10 mouse cellular contexts compared by ENCODE assay signal in the genomic region with DNA sequence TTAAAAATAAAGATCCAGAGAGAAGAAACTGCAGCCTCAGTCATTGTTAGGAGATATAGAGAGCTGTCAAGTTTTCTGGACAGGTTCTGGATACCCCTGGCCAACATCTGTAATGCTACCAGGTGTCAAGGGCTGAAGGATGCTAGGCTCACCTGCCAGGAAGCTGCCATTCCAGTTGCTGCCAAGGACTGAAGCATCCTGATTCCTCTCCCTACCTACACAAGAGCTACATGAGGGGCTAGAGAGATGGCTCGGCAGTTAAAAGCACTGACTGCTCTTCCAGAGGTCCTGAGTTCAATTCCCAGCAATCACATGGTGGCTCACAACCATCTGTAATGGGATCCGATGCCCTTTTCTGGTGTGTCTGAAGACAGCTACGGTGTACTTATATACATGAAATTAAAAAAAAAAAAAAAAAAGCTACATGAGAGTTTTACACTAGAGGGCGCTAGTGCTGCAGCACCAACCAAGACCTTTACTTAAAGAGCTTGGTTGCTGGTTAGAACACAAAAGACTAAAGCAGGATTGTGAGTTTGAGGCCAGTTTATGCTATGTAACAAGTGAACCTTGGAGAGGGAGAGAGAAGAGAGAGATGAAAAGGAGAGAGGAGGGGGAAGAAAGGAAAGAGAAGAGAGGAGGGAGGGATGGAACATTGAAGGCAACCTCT. TPM values are rescaled to one million over a fixed set of nuclear protein-coding genes. Genes with fewer than 3 reads are reported as not detected.
A peak's percentile ranks its signal among the peaks of the same experiment; 100 is the strongest.
DNase-seq lines count a peak whose midpoint lies in the region; ATAC-seq and TF ChIP-seq lines count a peak whose summit lies in the region.
"Had no signal": no experiment of that assay in that cellular context is flagged by ENCODE, and none has a peak within 500 bp of the region (broad histone marks: within the 10 kb centered on the region; RNA-seq: fewer than 3 reads in every experiment).

No protein-coding gene starts in this region.

- WGBS in forebrain, embryonic 13.5 days: 23% methylated on average over 4 of the region's 4 CpGs

- 0 out of 2 replicates have a peak overlapping the region, but pooled peaks have one; percentile 12 for H3K9ac ChIP-seq in forebrain, embryonic 13.5 days
- H3K9ac ChIP-seq: embryonic facial prominence, embryonic 15.5 days; limb, embryonic 15.5 days; stomach, embryonic 15.5 days had no signal

- TF ChIP-seq CTCF in left cerebral cortex, adult 2 months (IDR thresholded peaks at IDR 0.05): peak; percentile 78

- no peaks in the 10 kb centered on the region for H3K9me3 ChIP-seq in forebrain, embryonic 13.5 days (replicated peaks)
- H3K9me3 ChIP-seq: embryonic facial prominence, embryonic 15.5 days; limb, embryonic 15.5 days; stomach, embryonic 15.5 days had no signal

- DNase-seq in left cerebral cortex, adult 2 months (ENCODE audit: extremely low spot score in 1 of 2, low spot score in 2 of 2): no peak
- DNase-seq in left cerebral cortex, adult 18-20 months (ENCODE audit: low spot score in 2 of 2): no peak
- peak; percentile 54 for DNase-seq in T-cell, adult 2 months (ENCODE audit: low spot score)
- peak; percentile 88 for DNase-seq in retina, embryonic 14.5 days (ENCODE audit: low spot score)

- H3K4me3 ChIP-seq in left cerebral cortex, adult 2 months: no peak overlapping the region
- no peak overlapping the region for H3K4me3 ChIP-seq in forebrain, embryonic 13.5 days
- H3K4me3 ChIP-seq: embryonic facial prominence, embryonic 15.5 days; limb, embryonic 15.5 days; stomach, embryonic 15.5 days had no signal

- H3K27me3 ChIP-seq in forebrain, embryonic 13.5 days: no peaks in the 10 kb centered on the region
- H3K27me3 ChIP-seq: embryonic facial prominence, embryonic 15.5 days; limb, embryonic 15.5 days; stomach, embryonic 15.5 days had no signal

- peak overlapping the region; percentile 75 for H3K27ac ChIP-seq in left cerebral cortex, adult 2 months
- no peak overlapping the region for H3K27ac ChIP-seq in forebrain, embryonic 13.5 days
- H3K27ac ChIP-seq: embryonic facial prominence, embryonic 15.5 days; limb, embryonic 15.5 days; stomach, embryonic 15.5 days had no signal

- no peaks in the 10 kb centered on the region for H3K36me3 ChIP-seq in forebrain, embryonic 13.5 days (ENCODE audit: poor library complexity, severe bottlenecking)
- H3K36me3 ChIP-seq: embryonic facial prominence, embryonic 15.5 days; limb, embryonic 15.5 days; stomach, embryonic 15.5 days had no signal

- no peak for ATAC-seq in forebrain, embryonic 13.5 days
- ATAC-seq in megakaryocyte progenitor cell, adult 5-6 weeks (replicated peaks; ENCODE audit: poor library complexity): no peak
- no peak for ATAC-seq in monocyte, adult 5-6 weeks (replicated peaks; ENCODE audit: insufficient number of reproducible peaks, low FRiP score, low TSS enrichment, poor library complexity, severe bottlenecking)

- H3K4me1 ChIP-seq in forebrain, embryonic 13.5 days: peaks cover 13% of the 10 kb centered on the region

- intact Hi-C loops in left cerebral cortex, adult 2 months (cut with DNase I): loop anchor here (1.0 kb wide), 1 partner anchor 64 kb away; no protein-coding TSS in a partner anchor

- no peak overlapping the region for H3K4me2 ChIP-seq in forebrain, embryonic 13.5 days
- H3K4me2 ChIP-seq: embryonic facial prominence, embryonic 15.5 days; limb, embryonic 15.5 days; stomach, embryonic 15.5 days had no signal

RNA-seq across cellular contexts. Expression of a gene that starts 4.0 kb away (rescaled TPM):
- total RNA-seq in left cerebral cortex, adult 2 months (2021): 100 to 1,000 TPM; 285 to 321 TPM
- total RNA-seq in left cerebral cortex, adult 18-20 months (2021): 100 to 1,000 TPM; 270 to 288 TPM
- 213 TPM in 2 replicates for polyA plus RNA-seq in forebrain, embryonic 13.5 days (2015; fragmentation: Nextera tagmentation; extraction: Ambion mirVana)
- total RNA-seq in megakaryocyte progenitor cell, adult 5-6 weeks (2015): 228 and 262 TPM in 2 replicates
- 59.6 and 63.9 TPM in 2 replicates for total RNA-seq in megakaryocyte progenitor cell, adult 5-6 weeks (2017)
- 21.3 to 57.6 TPM (median 32.1 TPM) in 3 replicates for total RNA-seq in monocyte, adult 5-6 weeks (2017)

RNA-seq across cellular contexts. Expression of a gene that starts 7.2 kb away (rescaled TPM):
- 10 to 100 TPM in 1 of 2 experiments, 1 to 10 TPM in 1; 8.0 to 14.4 TPM for total RNA-seq in left cerebral cortex, adult 2 months (2021)
- total RNA-seq in left cerebral cortex, adult 18-20 months (2021): 10 to 100 TPM in 1 of 2 experiments, 1 to 10 TPM in 1; 8.6 to 11.6 TPM
- polyA plus RNA-seq in forebrain, embryonic 13.5 days (2015; fragmentation: Nextera tagmentation; extraction: Ambion mirVana): 5.6 and 6.0 TPM in 2 replicates
- 5.8 and 12.4 TPM in 2 replicates for total RNA-seq in megakaryocyte progenitor cell, adult 5-6 weeks (2015)
- 8.9 and 11.5 TPM in 2 replicates for total RNA-seq in megakaryocyte progenitor cell, adult 5-6 weeks (2017)
- total RNA-seq in monocyte, adult 5-6 weeks (2017): 20.7 to 64.8 TPM (median 31.9 TPM) in 3 replicates

RNA-seq across cellular contexts. Expression of a gene that starts 19.6 kb away (rescaled TPM):
- 1 to 10 TPM; 6.4 to 7.4 TPM for total RNA-seq in left cerebral cortex, adult 2 months (2021)
- 1 to 10 TPM; 6.0 to 6.9 TPM for total RNA-seq in left cerebral cortex, adult 18-20 months (2021)
- 3.5 and 4.2 TPM in 2 replicates for polyA plus RNA-seq in forebrain, embryonic 13.5 days (2015; fragmentation: Nextera tagmentation; extraction: Ambion mirVana)
- 65.2 and 70.1 TPM in 2 replicates for total RNA-seq in megakaryocyte progenitor cell, adult 5-6 weeks (2015)
- total RNA-seq in megakaryocyte progenitor cell, adult 5-6 weeks (2017): 47.2 and 99.6 TPM in 2 replicates
- total RNA-seq in monocyte, adult 5-6 weeks (2017): 763 to 1,006 TPM (median 964 TPM) in 3 replicates

RNA-seq across cellular contexts. Expression of a gene that starts 25.6 kb away (rescaled TPM):
- under 1 TPM; 0.79 to 0.86 TPM for total RNA-seq in left cerebral cortex, adult 2 months (2021)
- under 1 TPM; 0.79 to 0.80 TPM for total RNA-seq in left cerebral cortex, adult 18-20 months (2021)
- 0.20 TPM in 1 of 2 replicates, not detected in the other for polyA plus RNA-seq in forebrain, embryonic 13.5 days (2015; fragmentation: Nextera tagmentation; extraction: Ambion mirVana)
- 0.22 and 0.81 TPM in 2 replicates for total RNA-seq in megakaryocyte progenitor cell, adult 5-6 weeks (2015)
- 0.47 and 4.4 TPM in 2 replicates for total RNA-seq in megakaryocyte progenitor cell, adult 5-6 weeks (2017)
- 38.1 to 48.1 TPM (median 38.4 TPM) in 3 replicates for total RNA-seq in monocyte, adult 5-6 weeks (2017)

RNA-seq across cellular contexts. Expression of a gene that starts 33.1 kb away (rescaled TPM):
- total RNA-seq in left cerebral cortex, adult 2 months (2021): not detected
- total RNA-seq in left cerebral cortex, adult 18-20 months (2021): not detected
- not detected in 2 replicates for polyA plus RNA-seq in forebrain, embryonic 13.5 days (2015; fragmentation: Nextera tagmentation; extraction: Ambion mirVana)
- total RNA-seq in megakaryocyte progenitor cell, adult 5-6 weeks (2015): 18.6 and 33.2 TPM in 2 replicates
- total RNA-seq in megakaryocyte progenitor cell, adult 5-6 weeks (2017): 11.1 and 16.4 TPM in 2 replicates
- total RNA-seq in monocyte, adult 5-6 weeks (2017): 37.0 to 62.7 TPM (median 38.1 TPM) in 3 replicates

Comparison
In these comparisons a context has a peak if more than half of its experiments do, and no peak if none do; other contexts are left out.
1. DNase-seq: peak in T-cell, adult 2 months (single experiment) and retina, embryonic 14.5 days (single experiment); none in left cerebral cortex, adult 2 months (0 of 2) and left cerebral cortex, adult 18-20 months (0 of 2).